Mouse (Mus musculus) megakaryocyte, embryonic 14.5 days (primary cell): ENCODE measurements around the gene Agbl3.

Experiments used
- FLI1 ChIP-seq: IDR thresholded peaks from 2 replicates; pipeline ENCODE4 v1.6.1; 2012; ENCODE audit warnings: low read length, inconsistent platforms, mixed read lengths
- GATA1 ChIP-seq: IDR thresholded peaks from 3 replicates; pipeline ENCODE4 v1.6.1; 2012; ENCODE audit warnings: mixed read lengths, low read length, inconsistent platforms, borderline replicate concordance

- TF ChIP-seq GATA1 (no peak), FLI1 (no peak)
Measured at GRCm38 (mm10) chr6:34758340-34758739, 21.9 kb upstream of the Agbl3 start.
